Mouse (Mus musculus): ENCODE results near the gene Gm6993. TPM values are rescaled to one million over a fixed set of nuclear protein-coding genes. Genes with fewer than 3 reads are reported as not detected.

Gene Gm6993
- polyA plus RNA-seq, 1 experiment from 2014 or later = not detected

DNA sequence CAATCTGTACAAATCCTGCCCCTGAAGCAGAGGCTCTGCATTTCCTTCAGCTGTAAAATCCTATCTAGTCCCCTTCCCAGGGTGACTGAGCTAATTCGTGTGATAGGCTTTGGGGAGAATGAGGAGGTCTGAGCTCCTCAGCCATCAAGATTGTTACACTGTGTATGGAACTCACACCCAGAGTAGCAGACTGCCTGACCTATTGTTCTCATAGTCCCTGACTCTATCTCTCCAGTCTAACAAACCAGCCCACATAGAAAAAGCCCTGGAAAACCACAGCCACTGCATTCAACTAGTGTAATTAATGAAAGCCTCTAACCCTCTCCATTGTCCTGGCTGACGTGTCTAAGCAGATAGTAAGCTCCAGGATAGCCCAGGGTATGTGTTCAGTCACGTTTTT lies 6.0 kb downstream of the Gm6993 start:
- Histone ChIP-seq H3K4me2 (ENCODE audit: low read depth, low read length) (no peak overlapping the region), H3K36me3 (ENCODE audit: control insufficient read depth, insufficient read depth) (no peaks in the 10 kb centered on the region), H3K4me3 (ENCODE audit: low read length) (no peak overlapping the region), H3K27me3 (ENCODE audit: control insufficient read depth, insufficient read depth, low read length) (no peaks in the 10 kb centered on the region), H3K9ac (ENCODE audit: low read length) (no peak overlapping the region), H3K27ac (ENCODE audit: low read length) (no peak overlapping the region), H3K9me3 (replicated peaks; ENCODE audit: control insufficient read depth, low read length) (no peaks in the 10 kb centered on the region), H3K4me1 (ENCODE audit: control insufficient read depth, insufficient read depth, low read length) (no peaks in the 10 kb centered on the region)
- ATAC-seq (replicated peaks; ENCODE audit: extremely low read depth, insufficient read depth, low FRiP score) = no peak
- WGBS = 53% methylated on average over 3 of the region's 3 CpGs

DNA sequence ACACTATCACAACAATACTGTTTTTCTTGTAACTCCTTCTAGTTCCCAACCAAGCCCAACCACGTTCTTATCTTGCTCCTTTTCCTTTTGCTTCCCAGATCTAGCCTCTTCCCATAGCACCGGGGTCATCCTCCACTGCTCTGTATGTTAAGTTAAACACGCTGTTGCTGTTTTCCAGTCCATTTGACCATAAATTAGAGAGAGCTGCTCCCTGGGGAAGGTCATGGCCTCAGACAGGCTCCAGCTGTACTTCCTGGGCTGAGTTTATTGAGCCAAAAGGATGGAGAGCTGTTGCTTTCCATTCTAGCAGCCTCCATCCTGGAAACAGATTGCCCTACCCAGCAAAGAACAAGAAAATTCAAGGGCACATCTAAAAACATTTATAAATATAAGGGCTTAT lies 7.6 kb downstream of the Gm6993 start:
- no peak for ATAC-seq (replicated peaks; ENCODE audit: extremely low read depth, insufficient read depth, low FRiP score)
- Histone ChIP-seq H3K4me2 (ENCODE audit: low read depth, low read length) (no peak overlapping the region), H3K9me3 (replicated peaks; ENCODE audit: control insufficient read depth, low read length) (no peaks in the 10 kb centered on the region), H3K36me3 (ENCODE audit: control insufficient read depth, insufficient read depth) (no peaks in the 10 kb centered on the region), H3K4me3 (ENCODE audit: low read length) (no peak overlapping the region), H3K4me1 (ENCODE audit: control insufficient read depth, insufficient read depth, low read length) (peaks cover 7% of the 10 kb centered on the region; the same call in 1 of the 2 replicates), H3K27ac (ENCODE audit: low read length) (no peak overlapping the region), H3K9ac (ENCODE audit: low read length) (no peak overlapping the region), H3K27me3 (ENCODE audit: control insufficient read depth, insufficient read depth, low read length) (no peaks in the 10 kb centered on the region)
- 53% methylated on average over 3 of the region's 3 CpGs for WGBS

DNA sequence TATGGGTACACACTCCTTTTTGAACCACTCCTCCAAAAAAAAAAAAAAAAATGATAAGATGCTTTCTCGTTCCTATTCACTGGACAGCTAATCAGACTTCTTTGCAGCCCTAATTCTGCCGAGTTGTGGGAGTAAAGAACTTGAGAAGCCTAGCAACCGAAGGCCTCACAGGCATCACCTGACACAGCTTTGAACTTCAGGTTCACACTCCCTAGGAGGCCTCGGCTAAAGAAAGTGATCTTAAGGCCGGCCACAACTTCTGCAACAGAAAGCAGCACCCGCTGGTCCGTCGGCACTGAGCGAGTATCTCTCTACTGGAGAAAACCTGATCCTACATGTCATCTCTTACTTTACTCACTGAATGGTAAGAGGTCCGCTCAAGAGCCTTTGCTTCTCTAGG lies 8.1 kb downstream of the Gm6993 start:
- 31% methylated on average over 10 of the region's 10 CpGs for WGBS
- H3K4me2 ChIP-seq (ENCODE audit: low read depth, low read length) = no peak overlapping the region
- no peaks in the 10 kb centered on the region for H3K9me3 ChIP-seq (replicated peaks; ENCODE audit: control insufficient read depth, low read length)
- H3K27me3 ChIP-seq (ENCODE audit: control insufficient read depth, insufficient read depth, low read length) = no peaks in the 10 kb centered on the region
- peaks cover 7% of the 10 kb centered on the region; the same call in 1 of the 2 replicates for H3K4me1 ChIP-seq (ENCODE audit: control insufficient read depth, insufficient read depth, low read length)
- no peaks in the 10 kb centered on the region for H3K36me3 ChIP-seq (ENCODE audit: control insufficient read depth, insufficient read depth)
- H3K27ac ChIP-seq (ENCODE audit: low read length) = no peak overlapping the region
- no peak overlapping the region for H3K4me3 ChIP-seq (ENCODE audit: low read length)
- no peak for ATAC-seq (replicated peaks; ENCODE audit: extremely low read depth, insufficient read depth, low FRiP score)
- H3K9ac ChIP-seq (ENCODE audit: low read length) = no peak overlapping the region

DNA sequence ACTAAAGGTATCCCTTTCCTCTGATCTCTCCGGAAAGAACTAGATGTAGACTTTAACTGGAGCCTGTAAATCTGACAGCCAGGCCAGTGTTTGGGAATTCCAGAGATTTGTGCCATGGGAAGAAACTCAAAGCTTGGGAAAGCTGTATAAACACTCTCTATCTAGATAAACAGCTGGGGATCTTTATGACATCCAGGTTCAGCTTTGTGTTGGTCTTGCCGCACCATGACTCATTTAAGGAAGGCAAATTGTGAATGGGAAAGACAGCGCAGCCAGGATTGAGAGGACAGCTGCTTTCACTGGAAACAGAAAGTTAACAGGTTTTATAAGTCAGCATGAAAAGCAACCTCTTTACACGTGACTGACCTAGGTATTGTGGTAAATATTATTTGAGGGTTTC lies 11.7 kb downstream of the Gm6993 start:
- no peak overlapping the region for H3K4me2 ChIP-seq (ENCODE audit: low read depth, low read length)
- WGBS = 40% methylated on average over 4 of the region's 4 CpGs

DNA sequence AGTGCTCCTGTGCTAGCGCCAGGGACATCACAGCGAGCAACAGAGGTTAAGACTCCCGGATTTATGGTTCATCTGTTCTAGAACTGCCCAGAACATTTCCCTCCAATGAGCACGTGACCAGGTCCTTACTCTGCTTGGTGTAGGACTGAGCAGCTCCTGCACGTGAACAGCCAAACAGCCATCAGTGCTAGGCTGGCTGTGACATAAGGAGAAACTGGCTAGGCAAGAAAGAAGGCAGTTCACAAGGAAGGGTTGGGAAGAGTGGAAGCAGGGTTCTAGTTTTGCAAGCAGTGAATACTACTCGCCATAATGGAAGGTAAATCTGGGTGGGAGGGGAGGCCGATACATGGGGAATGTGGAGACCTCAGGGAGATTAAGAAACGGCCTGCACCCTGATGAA lies 14.4 kb downstream of the Gm6993 start:
- Histone ChIP-seq H3K4me1 (ENCODE audit: control insufficient read depth, insufficient read depth, low read length) (peaks cover 9% of the 10 kb centered on the region; the same call in 1 of the 2 replicates), H3K4me3 (ENCODE audit: low read length) (no peak overlapping the region), H3K9me3 (replicated peaks; ENCODE audit: control insufficient read depth, low read length) (no peaks in the 10 kb centered on the region), H3K27ac (ENCODE audit: low read length) (no peak overlapping the region), H3K4me2 (ENCODE audit: low read depth, low read length) (no peak overlapping the region), H3K36me3 (ENCODE audit: control insufficient read depth, insufficient read depth) (no peaks in the 10 kb centered on the region), H3K9ac (ENCODE audit: low read length) (no peak overlapping the region), H3K27me3 (ENCODE audit: control insufficient read depth, insufficient read depth, low read length) (no peaks in the 10 kb centered on the region)
- WGBS = 75% methylated on average over 8 of the region's 8 CpGs
- no peak for ATAC-seq (replicated peaks; ENCODE audit: extremely low read depth, insufficient read depth, low FRiP score)

More for the DNA sequence above, 11.7 kb downstream of the Gm6993 start:
- Histone ChIP-seq H3K9ac (ENCODE audit: low read length) (no peak overlapping the region), H3K27me3 (ENCODE audit: control insufficient read depth, insufficient read depth, low read length) (no peaks in the 10 kb centered on the region), H3K36me3 (ENCODE audit: control insufficient read depth, insufficient read depth) (no peaks in the 10 kb centered on the region), H3K4me3 (ENCODE audit: low read length) (no peak overlapping the region), H3K9me3 (replicated peaks; ENCODE audit: control insufficient read depth, low read length) (no peaks in the 10 kb centered on the region), H3K27ac (ENCODE audit: low read length) (no peak overlapping the region), H3K4me1 (ENCODE audit: control insufficient read depth, insufficient read depth, low read length) (peaks cover 9% of the 10 kb centered on the region; the same call in 1 of the 2 replicates)
- ATAC-seq (replicated peaks; ENCODE audit: extremely low read depth, insufficient read depth, low FRiP score) = no peak

GRCm38 (mm10) chr12:31256121-31256903 lies 15.7 kb downstream of the Gm6993 start:
- no peak overlapping the region for H3K4me2 ChIP-seq (ENCODE audit: low read depth, low read length)
- no peaks in the 10 kb centered on the region for H3K27me3 ChIP-seq (ENCODE audit: control insufficient read depth, insufficient read depth, low read length)
- no peak overlapping the region for H3K27ac ChIP-seq (ENCODE audit: low read length)
- no peaks in the 10 kb centered on the region for H3K9me3 ChIP-seq (replicated peaks; ENCODE audit: control insufficient read depth, low read length)
- no peaks in the 10 kb centered on the region for H3K36me3 ChIP-seq (ENCODE audit: control insufficient read depth, insufficient read depth)
- no peak overlapping the region for H3K9ac ChIP-seq (ENCODE audit: low read length)
- no peak overlapping the region for H3K4me3 ChIP-seq (ENCODE audit: low read length)
- 74% methylated on average over 9 of the region's 9 CpGs for WGBS
- H3K4me1 ChIP-seq (ENCODE audit: control insufficient read depth, insufficient read depth, low read length) = peaks cover 9% of the 10 kb centered on the region; the same call in 1 of the 2 replicates
- no peak for ATAC-seq (replicated peaks; ENCODE audit: extremely low read depth, insufficient read depth, low FRiP score)

DNA sequence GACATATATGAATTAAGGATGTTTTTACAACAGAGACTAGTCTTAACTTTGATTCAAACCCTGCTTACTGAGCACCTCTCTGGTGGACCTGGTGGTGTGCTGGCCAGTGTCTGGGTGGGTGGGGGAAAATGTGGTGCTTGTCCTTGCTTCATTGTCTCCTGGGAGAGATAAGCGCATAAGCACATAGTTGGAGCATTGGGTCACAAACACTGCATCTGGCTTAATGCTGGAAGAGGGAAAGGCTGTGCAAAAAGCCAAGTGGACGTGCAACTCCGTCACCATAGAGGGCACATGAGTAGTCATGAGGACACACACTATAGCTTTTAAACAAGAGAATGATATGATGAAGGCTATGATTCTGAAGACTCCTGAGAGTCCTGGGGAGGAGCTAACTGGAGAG lies 21.3 kb downstream of the Gm6993 start:
- H3K27ac ChIP-seq (ENCODE audit: low read length) = peak overlapping the region; percentile 69
- H3K4me1 ChIP-seq (ENCODE audit: control insufficient read depth, insufficient read depth, low read length) = peaks cover 29% of the 10 kb centered on the region
- H3K4me2 ChIP-seq (ENCODE audit: low read depth, low read length) = no peak overlapping the region; the same call in 1 of the 2 replicates
- no peaks in the 10 kb centered on the region for H3K36me3 ChIP-seq (ENCODE audit: control insufficient read depth, insufficient read depth)
- H3K27me3 ChIP-seq (ENCODE audit: control insufficient read depth, insufficient read depth, low read length) = no peaks in the 10 kb centered on the region
- no peak overlapping the region for H3K4me3 ChIP-seq (ENCODE audit: low read length)
- WGBS = 22% methylated on average over 3 of the region's 3 CpGs
- no peaks in the 10 kb centered on the region for H3K9me3 ChIP-seq (replicated peaks; ENCODE audit: control insufficient read depth, low read length)
- no peak overlapping the region for H3K9ac ChIP-seq (ENCODE audit: low read length)
- peak; percentile 41; the same call in 1 of the 2 replicates for ATAC-seq (replicated peaks; ENCODE audit: extremely low read depth, insufficient read depth, low FRiP score)

- Histone ChIP-seq H3K27me3 (ENCODE audit: control insufficient read depth, insufficient read depth, low read length) (no peaks in the 10 kb centered on the region), H3K9ac (ENCODE audit: low read length) (peak overlapping the region; percentile 85; the same call in 1 of the 2 replicates), H3K4me1 (ENCODE audit: control insufficient read depth, insufficient read depth, low read length) (peaks cover 45% of the 10 kb centered on the region), H3K4me2 (ENCODE audit: low read depth, low read length) (peak overlapping the region; percentile 77), H3K27ac (ENCODE audit: low read length) (0 out of 2 replicates have a peak overlapping the region, but pooled peaks have one; percentile 16), H3K9me3 (replicated peaks; ENCODE audit: control insufficient read depth, low read length) (no peaks in the 10 kb centered on the region), H3K36me3 (ENCODE audit: control insufficient read depth, insufficient read depth) (peaks cover 2% of the 10 kb centered on the region; the same call in 1 of the 2 replicates), H3K4me3 (ENCODE audit: low read length) (peak overlapping the region; percentile 87; the same call in 1 of the 2 replicates)
- ATAC-seq (replicated peaks; ENCODE audit: extremely low read depth, insufficient read depth, low FRiP score) = no peak
- WGBS = 50% methylated on average over 7 of the region's 7 CpGs
These were observed 23.4 kb downstream of the Gm6993 start for GRCm38 (mm10) chr12:31263921-31264320.

GRCm38 (mm10) chr12:31265005-31265721 lies 24.6 kb downstream of the Gm6993 start, which contains the start of gene Lamb1:
Gene Lamb1, plus strand, starts transcription at chr12:31265234.
- Histone ChIP-seq H3K9me3 (replicated peaks; ENCODE audit: control insufficient read depth, low read length) (no peaks in the 10 kb centered on the region), H3K4me2 (ENCODE audit: low read depth, low read length) (peak within 1 kb of the TSS; percentile 77), H3K9ac (ENCODE audit: low read length) (peak within 1 kb of the TSS; percentile 85), H3K36me3 (ENCODE audit: control insufficient read depth, insufficient read depth) (peaks cover 8% of the 10 kb centered on the region), H3K4me3 (ENCODE audit: low read length) (peak within 1 kb of the TSS; percentile 87), H3K4me1 (ENCODE audit: control insufficient read depth, insufficient read depth, low read length) (peaks cover 56% of the 10 kb centered on the region), H3K27ac (ENCODE audit: low read length) (peak within 1 kb of the TSS; percentile 87), H3K27me3 (ENCODE audit: control insufficient read depth, insufficient read depth, low read length) (no peaks in the 10 kb centered on the region)
- under 1% methylated on average over 39 of the region's 39 CpGs for WGBS
- ATAC-seq (replicated peaks; ENCODE audit: extremely low read depth, insufficient read depth, low FRiP score) = peak; percentile 75

Data from heart, embryonic 16.5 days (tissue).